Mouse (Mus musculus) CH12F3 (cell line): ENCODE measurements around the gene Prok1.

Experiments
- in situ Hi-C: fragments of 300-500 bp; cut with MboI; formaldehyde crosslinking; loops from 2 replicates; pipeline ENCODE4 v1.14.3; 2020; ENCODE audit warnings: low sequenced_read_pairs

Prok1 gene

GRCm38 (mm10) chr3:107239607-107240006 is at the start of gene Prok1:
Prok1 (minus strand) TSS chr3:107239707.
- in situ Hi-C loops: no loop called here

DNA sequence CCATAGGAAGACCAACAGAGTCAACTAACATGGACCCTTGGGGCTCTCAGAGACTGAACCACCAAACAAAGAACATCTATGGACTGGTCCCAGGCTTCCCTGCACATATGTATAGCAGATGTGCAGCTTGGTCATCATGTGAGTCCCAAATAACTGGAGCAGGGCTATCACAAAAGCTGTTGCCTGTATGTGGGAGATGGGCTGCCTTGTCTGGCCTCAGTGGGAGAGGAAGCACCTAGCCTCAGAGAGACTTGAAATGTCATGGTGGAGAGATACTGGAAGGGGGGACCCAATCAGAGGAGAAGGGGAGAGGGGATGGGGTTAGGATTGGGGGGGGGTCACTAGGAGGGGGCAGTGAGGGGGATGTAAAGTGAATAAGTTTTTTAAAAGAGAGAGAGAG is 47.8 kb upstream of the Prok1 start:
- in situ Hi-C loops: no loop called here

DNA sequence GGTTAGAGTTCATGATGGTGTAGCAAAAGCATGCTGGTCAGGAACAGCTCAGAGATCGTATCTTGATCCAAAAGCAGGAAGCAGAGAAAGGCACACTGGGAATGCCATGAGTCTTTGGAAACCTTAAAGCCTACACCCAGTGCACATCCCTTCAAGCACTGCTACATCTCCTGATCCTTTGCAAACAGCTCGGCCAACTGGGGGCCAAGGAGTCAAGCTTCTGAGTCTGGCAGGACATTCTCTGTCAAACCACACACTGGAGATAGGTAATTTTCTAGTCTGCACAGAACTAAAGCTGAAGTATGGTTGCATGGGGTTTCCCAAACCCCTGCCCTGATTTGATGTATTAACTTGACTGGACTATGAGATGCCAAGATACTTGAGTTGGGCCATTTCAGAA is 46.6 kb upstream of the Prok1 start:
- in situ Hi-C loops: no loop called here

DNA sequence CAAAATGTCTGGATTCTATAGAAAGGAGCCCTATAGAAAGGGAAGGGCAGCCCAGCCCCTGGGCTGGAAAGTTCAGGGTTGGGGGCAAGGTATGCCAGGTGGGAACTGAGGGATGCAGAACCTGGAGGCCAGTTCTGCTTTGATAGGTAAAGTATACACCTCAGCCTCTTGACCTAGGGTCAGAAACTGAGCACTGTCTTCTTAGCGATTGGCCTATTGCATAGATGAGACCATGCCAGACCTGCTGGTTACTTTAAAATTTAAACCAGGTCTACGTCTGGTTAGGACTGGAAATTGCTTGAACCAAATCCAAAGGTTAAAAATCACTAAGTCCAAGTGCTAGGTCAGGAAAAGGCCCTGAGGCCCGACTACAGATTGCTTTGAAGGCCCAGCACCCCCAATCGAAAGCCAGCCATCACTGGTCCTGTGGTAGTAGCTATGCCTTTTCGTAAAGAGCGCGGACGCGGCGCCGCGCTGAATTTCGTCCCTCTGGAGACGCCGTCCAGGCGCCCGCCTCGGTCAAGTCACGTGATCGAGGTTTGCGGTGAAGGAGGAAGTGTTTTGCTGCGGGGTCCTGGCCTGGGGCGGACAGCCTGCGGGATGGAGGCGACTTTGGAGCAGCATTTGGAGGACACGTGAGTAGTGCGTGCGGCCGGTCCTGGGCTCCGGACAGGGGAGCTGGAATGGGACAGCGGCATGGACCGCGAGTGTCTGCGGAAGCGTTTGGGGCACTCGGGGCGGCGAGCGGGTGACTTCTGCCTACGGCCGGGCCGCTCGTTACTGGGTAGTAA is 39.2 kb upstream of the Prok1 start, which contains the start of gene Lamtor5:
Gene Lamtor5 (plus strand): TSS at position 380 of the 791 bp plus-strand sequence.
- in situ Hi-C loops: no loop called here

DNA sequence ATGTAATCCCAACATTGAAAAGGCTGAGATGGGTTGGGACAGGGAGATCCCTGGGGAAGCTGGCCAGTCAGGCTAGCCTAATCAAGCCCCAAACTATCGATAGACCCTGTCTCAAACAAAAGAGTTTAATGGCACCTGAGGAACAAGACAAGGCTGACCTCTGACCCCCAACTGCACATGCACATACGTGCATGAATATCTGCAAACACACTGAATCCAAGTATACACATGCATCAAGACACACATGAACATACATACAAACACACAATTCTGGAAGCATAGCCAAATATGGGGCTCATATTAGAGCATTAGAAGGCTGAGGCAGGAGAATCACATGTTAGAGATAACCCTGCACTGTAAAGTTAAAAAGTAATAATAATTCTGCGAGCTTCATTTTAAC is 37.1 kb upstream of the Prok1 start:
- in situ Hi-C loops: no loop called here

DNA sequence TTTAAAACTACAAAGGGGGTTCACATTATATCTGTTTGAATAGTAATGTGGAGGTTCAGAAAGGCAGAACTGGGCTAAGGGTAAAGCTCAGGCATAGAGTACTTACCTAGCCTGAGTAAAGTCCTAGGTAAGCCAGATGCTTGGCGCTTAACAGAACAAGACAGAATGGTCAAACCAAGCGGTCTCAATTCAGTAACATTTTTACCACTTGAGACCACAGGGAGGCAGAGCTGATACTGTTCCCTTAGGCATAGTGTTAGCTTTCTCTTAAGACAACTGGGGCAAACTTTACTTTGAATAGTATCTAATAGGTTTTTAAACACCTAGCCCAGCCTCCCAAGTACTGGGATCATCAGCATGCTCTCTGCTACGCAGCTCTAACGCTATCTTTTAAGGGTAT is 36.5 kb upstream of the Prok1 start:
- in situ Hi-C loops: no loop called here

GRCm38 (mm10) chr3:107275351-107275750 is 35.8 kb upstream of the Prok1 start:
- in situ Hi-C loops: no loop called here

GRCm38 (mm10) chr3:107273820-107274219 is 34.3 kb upstream of the Prok1 start:
- in situ Hi-C loops: no loop called here

DNA sequence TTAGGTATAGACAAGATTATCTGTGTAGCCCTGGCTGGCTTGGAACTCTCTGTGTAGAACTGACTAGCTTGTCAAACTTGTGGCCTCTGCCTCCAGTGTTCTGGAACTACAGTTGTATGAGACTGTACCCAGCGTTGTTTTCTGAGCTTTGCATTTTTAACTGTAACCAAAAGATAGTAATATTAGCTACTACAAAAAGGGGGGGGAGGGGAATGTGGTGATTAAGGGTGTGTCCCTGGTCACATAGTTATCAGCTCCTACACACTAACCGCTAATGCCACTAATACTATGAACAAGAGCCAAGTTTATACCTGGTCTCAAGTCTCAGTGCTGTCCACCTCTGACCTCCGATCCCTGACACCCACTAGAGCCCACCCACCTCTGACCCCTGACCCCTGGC is 32.9 kb upstream of the Prok1 start:
- in situ Hi-C loops: no loop called here

DNA sequence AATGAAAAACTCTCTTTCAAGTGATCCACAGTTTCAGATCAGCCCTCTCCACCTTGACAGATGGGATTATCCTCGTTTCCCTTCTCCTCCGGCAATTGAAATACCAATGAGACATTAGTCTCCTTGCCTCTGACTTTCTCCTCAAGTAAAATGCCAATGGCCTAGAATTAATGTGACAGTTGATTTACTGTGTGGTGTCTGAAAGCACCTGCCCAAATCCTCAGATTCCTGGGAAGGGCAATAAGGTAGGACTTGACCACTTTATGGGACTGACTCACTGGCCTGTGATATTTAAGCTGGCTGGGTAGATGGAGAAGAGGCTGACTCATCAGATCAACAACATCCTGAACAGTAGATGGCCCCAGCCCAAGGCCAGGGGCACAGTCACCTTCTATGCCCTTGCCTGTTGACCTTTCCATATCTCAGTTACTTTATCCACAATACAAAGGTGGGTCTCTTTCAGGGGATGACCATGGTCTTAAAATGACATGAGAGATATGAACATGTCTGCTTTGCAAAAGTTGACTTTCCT is 27.4 kb upstream of the Prok1 start:
- in situ Hi-C loops: no loop called here

- in situ Hi-C loops: no loop called here
Measured at GRCm38 (mm10) chr3:107261851-107262165, 22.3 kb upstream of the Prok1 start.

- in situ Hi-C loops: no loop called here
Measured at GRCm38 (mm10) chr3:107260956-107261850, 21.7 kb upstream of the Prok1 start.

DNA sequence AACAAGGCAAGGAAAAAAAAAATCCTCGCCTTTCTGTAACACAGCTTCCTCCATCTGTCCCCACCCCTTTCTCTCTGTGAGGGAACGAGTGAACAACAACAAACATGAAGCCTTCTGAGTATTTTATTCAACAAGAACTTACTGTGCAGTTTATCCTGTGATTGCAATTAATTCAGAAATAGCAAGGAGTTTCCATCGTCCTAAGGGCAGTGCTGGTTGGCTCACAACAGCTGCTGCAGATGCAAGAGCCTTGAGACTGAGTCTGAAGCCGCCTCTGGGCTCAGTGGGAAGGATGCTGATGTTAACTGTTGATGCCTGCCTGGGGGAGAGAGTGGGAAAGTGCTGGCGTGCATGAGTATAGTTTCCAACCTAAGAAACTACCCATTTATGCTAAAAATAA is 18.4 kb upstream of the Prok1 start:
- in situ Hi-C loops: no loop called here

- in situ Hi-C loops: no loop called here
Measured at GRCm38 (mm10) chr3:107256724-107257123, 17.2 kb upstream of the Prok1 start.

DNA sequence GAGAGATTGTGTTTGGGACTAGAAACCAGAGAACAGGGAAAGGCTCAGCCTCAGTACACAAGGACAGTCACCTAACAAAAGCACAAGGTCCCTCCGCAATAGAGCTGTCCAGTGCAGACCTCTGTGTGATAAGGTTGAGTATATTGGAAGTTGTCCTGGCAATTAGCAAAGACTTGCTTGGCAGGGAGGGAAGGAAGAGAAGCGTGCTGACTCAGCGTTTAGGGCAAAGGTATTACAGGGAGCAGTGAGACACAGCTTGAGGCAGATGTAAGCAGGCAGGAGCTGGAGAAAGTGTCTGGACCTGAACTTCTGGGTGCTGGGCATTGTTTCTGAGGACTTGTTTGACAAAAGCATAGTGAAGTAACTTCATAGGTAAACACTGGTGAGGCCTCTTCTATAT is 16.5 kb upstream of the Prok1 start:
- in situ Hi-C loops: no loop called here

DNA sequence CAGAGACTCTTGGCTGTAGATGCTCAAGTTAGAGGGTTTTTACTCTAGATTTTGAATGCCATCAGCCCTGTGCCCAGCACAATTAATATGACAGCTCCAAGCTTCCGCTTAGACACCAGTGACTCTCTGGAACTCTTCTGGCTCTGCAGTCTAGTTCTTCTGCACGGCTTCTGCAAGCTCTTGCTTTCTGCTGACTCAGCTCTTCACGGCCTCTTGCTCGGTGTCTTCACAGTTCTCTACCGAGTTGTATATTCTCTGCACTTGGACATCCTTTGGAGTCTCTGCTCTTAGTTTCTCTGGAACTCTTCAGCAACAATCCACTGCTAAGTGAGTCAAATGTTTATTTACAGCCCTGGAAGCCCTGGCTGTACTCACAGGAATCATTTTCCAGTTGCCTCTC is 14.4 kb upstream of the Prok1 start:
- in situ Hi-C loops: no loop called here

DNA sequence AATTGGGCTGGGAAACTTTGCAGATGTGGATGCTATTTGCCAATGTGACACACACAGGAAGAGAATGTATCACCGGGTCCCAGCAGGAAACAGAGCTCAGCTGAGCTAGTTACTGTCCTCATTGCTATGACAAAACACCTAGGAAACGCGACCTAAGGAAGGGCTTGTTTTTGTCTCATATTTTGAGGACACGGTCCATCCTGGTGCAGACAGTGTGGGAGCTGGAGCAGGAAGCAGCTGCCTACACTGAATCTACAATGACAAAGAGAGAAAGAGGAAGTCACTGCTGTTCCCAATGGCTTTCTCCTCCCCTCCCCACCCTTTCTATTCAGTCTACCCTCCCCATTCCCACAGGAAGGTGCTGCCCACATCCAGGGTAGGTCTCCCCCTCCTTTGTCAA is 12.5 kb upstream of the Prok1 start:
- in situ Hi-C loops: no loop called here

DNA sequence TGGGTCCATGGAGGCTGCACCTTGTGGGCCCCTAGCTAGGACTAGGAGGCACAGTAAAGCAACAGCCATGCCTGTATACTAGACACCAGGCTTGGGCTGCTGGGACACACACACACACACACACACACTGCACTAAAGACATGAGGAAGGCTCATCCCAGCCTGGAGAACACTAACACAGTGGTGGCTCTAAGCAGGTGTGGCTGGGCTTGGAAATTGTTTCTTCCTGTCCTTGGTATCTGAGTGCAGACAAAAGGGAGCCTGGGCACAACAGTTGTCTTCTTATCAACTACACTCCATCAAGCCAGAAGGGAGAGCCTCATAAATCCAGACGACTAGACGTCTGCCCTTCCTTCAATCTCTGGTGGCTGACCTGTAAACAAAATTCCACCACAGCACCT is 10.8 kb upstream of the Prok1 start:
- in situ Hi-C loops: no loop called here

- in situ Hi-C loops: no loop called here
Measured at GRCm38 (mm10) chr3:107249042-107249441, 9.5 kb upstream of the Prok1 start.

DNA sequence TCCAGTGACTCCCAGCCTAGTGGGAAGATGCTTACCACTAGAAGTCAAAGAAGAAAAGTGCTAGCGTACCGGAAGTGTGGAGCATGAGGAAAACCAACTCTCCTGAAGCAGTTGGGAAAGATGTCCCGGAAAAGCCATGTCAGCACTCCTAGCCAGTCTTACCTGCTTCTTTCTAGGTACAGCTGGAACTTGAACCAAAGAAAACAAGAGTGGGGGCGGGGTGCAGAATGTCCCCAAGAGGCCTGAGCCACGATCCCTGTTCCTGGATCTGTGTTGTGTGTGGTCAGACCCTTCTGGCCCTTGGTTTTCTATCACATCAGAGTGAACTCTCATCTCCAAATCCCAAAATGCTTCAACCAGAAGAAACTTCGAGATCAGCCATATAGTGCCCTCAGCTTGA is 7.4 kb upstream of the Prok1 start:
- in situ Hi-C loops: no loop called here

GRCm38 (mm10) chr3:107241389-107242094 is 2.0 kb upstream of the Prok1 start:
- in situ Hi-C loops: no loop called here
